Mouse (Mus musculus) spleen, adult 2 months (tissue): ENCODE data around the gene Med21. TPM values are rescaled to one million over a fixed set of nuclear protein-coding genes. Genes with fewer than 3 reads are reported as not detected.

Experiments
- DNase-seq, 2 experiments: peaks; one replicate each; pipeline versions ENCODE4 v3.0.0 to v3.0.0-alpha.2; 2012 to 2021; ENCODE audit warnings: low spot score in 2 of 2, low read depth in 1 of 2
- H3K27ac ChIP-seq: fragments of 200-500 bp; 2 replicates; pipeline ENCODE4 v1.5.1; 2012; ENCODE audit warnings: low read length, inconsistent platforms; ENCODE audit not compliant: insufficient read depth
- H3K27me3 ChIP-seq: fragments of 200-500 bp; 2 replicates; pipeline ENCODE4 v1.6.1; 2012; ENCODE audit warnings: mild to moderate bottlenecking, moderate library complexity, low read length, inconsistent platforms; ENCODE audit not compliant: control insufficient read depth, insufficient read depth
- H3K36me3 ChIP-seq: fragments of 200-500 bp; 2 replicates; pipeline ENCODE4 v1.6.1; 2012; ENCODE audit warnings: mild to moderate bottlenecking, low read length, inconsistent platforms; ENCODE audit not compliant: control insufficient read depth, insufficient read depth
- H3K4me1 ChIP-seq: fragments of 200-500 bp; 2 replicates; pipeline ENCODE4 v1.6.1; 2011; ENCODE audit warnings: inconsistent platforms; ENCODE audit not compliant: control insufficient read depth, insufficient read depth, insufficient read length
- H3K4me3 ChIP-seq: fragments of 200-500 bp; 2 replicates; pipeline ENCODE4 v1.5.1; 2011; ENCODE audit warnings: mild to moderate bottlenecking, inconsistent platforms; ENCODE audit not compliant: insufficient read depth, insufficient read length; ENCODE audit errors: extremely low read depth
- CTCF ChIP-seq: fragments of 200-500 bp; IDR thresholded peaks from 2 replicates; pipeline ENCODE4 v1.5.1; 2011; ENCODE audit warnings: mild to moderate bottlenecking, inconsistent platforms; ENCODE audit not compliant: insufficient read depth, insufficient read length, insufficient replicate concordance; ENCODE audit errors: extremely low read depth
- POLR2A ChIP-seq: fragments of 200-500 bp; IDR thresholded peaks from 2 replicates; pipeline ENCODE4 v1.6.1; 2011; ENCODE audit warnings: low read depth, low read length, inconsistent platforms
- WGBS: fragments of 180-500 bp; shearing (Covaris S2); methylation state at CpG from one replicate; pipeline ENCODE4 v1.1.7; 2018; 5-methylcytosine and 5-hydroxymethylcytosine counted together
- polyA plus RNA-seq: library from polyadenylated mRNA; depleted of rRNA; stranded (reverse); fragments of >200 nt; gene quantifications from 2 replicates; pipeline ENCODE4 v1.2.3, GENCODE M21; 2012

Gene Med21
- polyA plus RNA-seq, 1 experiment = 13.4 TPM

GRCm38 (mm10) chr6:146636482-146636881 is 5.9 kb upstream of the Med21 start:
- 92% methylated on average over 5 of the region's 5 CpGs for WGBS
- no peak for TF ChIP-seq POLR2A
- no peak for TF ChIP-seq CTCF

GRCm38 (mm10) chr6:146640068-146640965 is 2.0 kb upstream of the Med21 start:
- no peak for TF ChIP-seq CTCF
- TF ChIP-seq POLR2A = no peak
- Histone ChIP-seq H3K27me3 (no peaks in the 10 kb centered on the region), H3K36me3 (no peaks in the 10 kb centered on the region), H3K4me1 (peaks cover 6% of the 10 kb centered on the region), H3K27ac (no peak overlapping the region), H3K4me3 (no peak overlapping the region)
- 46% methylated on average over 7 of the region's 7 CpGs for WGBS
- no peak for DNase-seq

More at GRCm38 (mm10) chr6:146636482-146636881, 5.9 kb upstream of the Med21 start:
- no peaks in the 10 kb centered on the region for H3K27me3 ChIP-seq
- no peak overlapping the region for H3K4me3 ChIP-seq
- H3K27ac ChIP-seq = no peak overlapping the region
- peaks cover 5% of the 10 kb centered on the region; the same call in 1 of the 2 replicates for H3K4me1 ChIP-seq
- H3K36me3 ChIP-seq = no peaks in the 10 kb centered on the region
- no peak for DNase-seq

GRCm38 (mm10) chr6:146640991-146641390 is 1.4 kb upstream of the Med21 start:
- H3K27ac ChIP-seq = no peak overlapping the region

GRCm38 (mm10) chr6:146641621-146642210 is 631 bp upstream of the Med21 start:
- peak overlapping the region; percentile 50 for H3K27ac ChIP-seq
- peak overlapping the region; percentile 49; the same call in 1 of the 2 replicates for H3K4me3 ChIP-seq
- DNase-seq = no peak
- H3K4me1 ChIP-seq = peaks cover 6% of the 10 kb centered on the region
- H3K36me3 ChIP-seq = no peaks in the 10 kb centered on the region
- H3K27me3 ChIP-seq = no peaks in the 10 kb centered on the region
- TF ChIP-seq POLR2A (no peak), CTCF (no peak)
- 55% methylated on average over 11 of the region's 11 CpGs for WGBS

More at GRCm38 (mm10) chr6:146640991-146641390, 1.4 kb upstream of the Med21 start:
- no peak for DNase-seq
- Histone ChIP-seq H3K27me3 (no peaks in the 10 kb centered on the region), H3K4me3 (no peak overlapping the region), H3K36me3 (no peaks in the 10 kb centered on the region), H3K4me1 (peaks cover 6% of the 10 kb centered on the region)
- no peak for TF ChIP-seq POLR2A
- 70% methylated on average over 6 of the region's 6 CpGs for WGBS

GRCm38 (mm10) chr6:146643184-146643570 is 830 bp downstream of the Med21 start:
- WGBS = 24% methylated on average over 11 of the region's 11 CpGs
- Histone ChIP-seq H3K4me1 (peaks cover 6% of the 10 kb centered on the region), H3K4me3 (peak overlapping the region; percentile 91), H3K27ac (no peak overlapping the region), H3K36me3 (no peaks in the 10 kb centered on the region), H3K27me3 (no peaks in the 10 kb centered on the region)
- DNase-seq = no peak
- TF ChIP-seq CTCF (no peak), POLR2A (no peak)

- peaks cover 6% of the 10 kb centered on the region for H3K36me3 ChIP-seq
- no peak for DNase-seq
These were observed 7.7 kb downstream of the Med21 start for GRCm38 (mm10) chr6:146650013-146650412.

GRCm38 (mm10) chr6:146651431-146651830 is 9.1 kb downstream of the Med21 start:
- no peak for DNase-seq
- Histone ChIP-seq H3K27me3 (no peaks in the 10 kb centered on the region), H3K36me3 (peaks cover 6% of the 10 kb centered on the region), H3K27ac (no peak overlapping the region), H3K4me3 (no peak overlapping the region), H3K4me1 (no peaks in the 10 kb centered on the region)
- TF ChIP-seq POLR2A = no peak
- TF ChIP-seq CTCF = no peak

More at GRCm38 (mm10) chr6:146650013-146650412, 7.7 kb downstream of the Med21 start:
- no peaks in the 10 kb centered on the region for H3K4me1 ChIP-seq
- TF ChIP-seq CTCF (no peak), POLR2A (no peak)
- no peaks in the 10 kb centered on the region for H3K27me3 ChIP-seq
- no peak overlapping the region for H3K27ac ChIP-seq
- H3K4me3 ChIP-seq = no peak overlapping the region
- WGBS = 82% methylated on average over 2 of the region's 2 CpGs
